Mouse (Mus musculus): ENCODE results near the gene Utrn. TPM values are rescaled to one million over a fixed set of nuclear protein-coding genes. Genes with fewer than 3 reads are reported as not detected.

The Utrn gene
- polyA plus RNA-seq, 2 experiments, result 34.1 to 76.0 TPM

GRCm38 (mm10) chr10:12903440-12904139, 34.4 kb upstream of the Utrn start:
- no peak for TF ChIP-seq POLR2A (IDR thresholded peaks at IDR 0.05; ENCODE audit: borderline replicate concordance, extremely low read depth, insufficient read depth, insufficient read length)
- DNase-seq (ENCODE audit: low spot score), result no peak
- H3K4me2 ChIP-seq (replicated peaks; ENCODE audit: low read depth, low read length, severe bottlenecking), result no peak overlapping the region
- ATAC-seq (ENCODE audit: low FRiP score, low read depth), result no peak
- H3K4me1 ChIP-seq (ENCODE audit: control insufficient read depth, insufficient read depth, low read length), result no peaks in the 10 kb centered on the region
- no peak overlapping the region for H3K9ac ChIP-seq (ENCODE audit: low read depth, low read length, severe bottlenecking)
- H3K4me3 ChIP-seq (replicated peaks; ENCODE audit: low read length), result no peak overlapping the region
- no peaks in the 10 kb centered on the region for H3K27me3 ChIP-seq (ENCODE audit: control insufficient read depth, insufficient read depth, low read length)
- no peak overlapping the region for H3K27ac ChIP-seq (replicated peaks; ENCODE audit: low read depth, low read length)
- no peaks in the 10 kb centered on the region for H3K36me3 ChIP-seq (ENCODE audit: control insufficient read depth, insufficient read depth, low read length)
- 84% methylated on average over 5 of the region's 5 CpGs for WGBS
- H3K9me3 ChIP-seq (ENCODE audit: control insufficient read depth, low read length), result no peaks in the 10 kb centered on the region

DNA sequence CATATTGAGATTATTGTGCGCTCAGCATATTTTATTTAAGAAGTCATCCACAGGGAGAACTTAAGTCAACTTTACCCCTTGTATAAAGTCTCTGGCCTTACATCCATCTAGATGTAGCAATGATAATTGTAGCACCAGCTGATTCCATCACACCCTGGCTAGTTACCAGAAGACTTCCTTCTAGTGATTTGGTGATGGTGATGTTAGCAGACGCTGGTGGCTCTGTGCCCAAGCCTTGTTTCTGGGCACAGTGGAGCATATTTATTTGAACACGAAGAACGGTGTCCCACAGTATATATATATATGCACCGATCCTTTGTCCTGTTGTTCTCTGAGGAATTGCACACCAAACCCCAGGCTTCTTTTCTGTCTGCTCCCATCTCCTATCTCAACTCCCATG, 30.7 kb upstream of the Utrn start:
- Histone ChIP-seq H3K36me3 (ENCODE audit: control insufficient read depth, insufficient read depth, low read length) (no peaks in the 10 kb centered on the region), H3K4me1 (ENCODE audit: control insufficient read depth, insufficient read depth, low read length) (no peaks in the 10 kb centered on the region), H3K4me2 (replicated peaks; ENCODE audit: low read depth, low read length, severe bottlenecking) (no peak overlapping the region), H3K9me3 (ENCODE audit: control insufficient read depth, low read length) (no peaks in the 10 kb centered on the region), H3K9ac (ENCODE audit: low read depth, low read length, severe bottlenecking) (no peak overlapping the region), H3K4me3 (replicated peaks; ENCODE audit: low read length) (no peak overlapping the region), H3K27me3 (ENCODE audit: control insufficient read depth, insufficient read depth, low read length) (no peaks in the 10 kb centered on the region), H3K27ac (replicated peaks; ENCODE audit: low read depth, low read length) (no peak overlapping the region)
- ATAC-seq (ENCODE audit: low FRiP score, low read depth) (no peak), DNase-seq (ENCODE audit: low spot score) (no peak)
- WGBS, result 84% methylated on average over 5 of the region's 5 CpGs
- no peak for TF ChIP-seq POLR2A (IDR thresholded peaks at IDR 0.05; ENCODE audit: borderline replicate concordance, extremely low read depth, insufficient read depth, insufficient read length)

DNA sequence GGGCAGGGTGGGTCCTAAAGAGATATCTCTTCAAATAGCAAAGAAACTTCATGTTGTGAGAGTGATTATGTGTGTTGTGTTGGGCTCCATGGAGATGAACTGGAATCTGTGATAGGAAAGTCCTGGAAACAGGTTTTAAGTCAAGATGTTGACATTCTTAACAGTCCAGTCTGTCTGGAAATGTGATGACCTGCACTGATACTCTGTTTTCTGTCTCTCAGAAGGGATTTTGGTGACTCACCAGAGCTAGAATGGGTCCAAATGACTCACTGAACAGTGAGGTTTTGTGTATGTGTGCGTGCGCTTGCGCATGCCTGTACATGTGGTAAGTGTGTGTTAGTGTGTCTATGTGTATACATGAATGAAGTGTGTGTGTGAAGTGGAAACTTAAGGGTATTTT, 24.2 kb upstream of the Utrn start:
- DNase-seq (ENCODE audit: low spot score), result no peak
- no peak for TF ChIP-seq POLR2A (IDR thresholded peaks at IDR 0.05; ENCODE audit: borderline replicate concordance, extremely low read depth, insufficient read depth, insufficient read length)

DNA sequence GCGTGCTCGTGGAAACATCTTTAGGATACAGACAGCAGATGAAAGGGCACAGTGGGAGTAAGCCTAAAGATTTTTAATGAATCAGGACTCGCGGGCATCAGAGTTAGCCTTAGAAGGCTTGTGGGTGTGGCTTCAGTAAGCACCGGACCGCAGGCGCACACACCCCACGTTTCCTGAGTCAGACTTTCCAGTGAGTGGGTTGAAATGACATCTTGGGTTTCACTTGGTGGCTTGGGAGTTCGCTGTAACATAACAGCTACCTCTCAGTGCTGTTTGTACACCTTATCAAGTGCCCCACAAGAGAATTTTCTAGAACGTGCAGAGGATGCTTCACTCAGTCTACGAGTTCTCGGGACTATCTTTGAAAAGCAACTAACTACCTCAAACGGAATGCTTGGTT, 19.2 kb upstream of the Utrn start:
- Histone ChIP-seq H3K4me1 (ENCODE audit: control insufficient read depth, insufficient read depth, low read length) (peaks cover 3% of the 10 kb centered on the region; the same call in 1 of the 2 replicates), H3K27me3 (ENCODE audit: control insufficient read depth, insufficient read depth, low read length) (no peaks in the 10 kb centered on the region), H3K4me2 (replicated peaks; ENCODE audit: low read depth, low read length, severe bottlenecking) (no peak overlapping the region), H3K9me3 (ENCODE audit: control insufficient read depth, low read length) (no peaks in the 10 kb centered on the region), H3K27ac (replicated peaks; ENCODE audit: low read depth, low read length) (0 out of 2 replicates have a peak overlapping the region, but pooled peaks have one; percentile 3), H3K9ac (ENCODE audit: low read depth, low read length, severe bottlenecking) (no peak overlapping the region), H3K36me3 (ENCODE audit: control insufficient read depth, insufficient read depth, low read length) (no peaks in the 10 kb centered on the region), H3K4me3 (replicated peaks; ENCODE audit: low read length) (no peak overlapping the region)
- no peak for TF ChIP-seq POLR2A (IDR thresholded peaks at IDR 0.05; ENCODE audit: borderline replicate concordance, extremely low read depth, insufficient read depth, insufficient read length)
- DNase-seq (ENCODE audit: low spot score), result peak; percentile 17
- no peak for ATAC-seq (ENCODE audit: low FRiP score, low read depth)
- 67% methylated on average over 13 of the region's 13 CpGs for WGBS

More for the DNA sequence above, 24.2 kb upstream of the Utrn start:
- no peak overlapping the region for H3K4me3 ChIP-seq (replicated peaks; ENCODE audit: low read length)
- H3K9me3 ChIP-seq (ENCODE audit: control insufficient read depth, low read length), result no peaks in the 10 kb centered on the region
- no peak overlapping the region for H3K9ac ChIP-seq (ENCODE audit: low read depth, low read length, severe bottlenecking)
- no peaks in the 10 kb centered on the region for H3K27me3 ChIP-seq (ENCODE audit: control insufficient read depth, insufficient read depth, low read length)
- no peaks in the 10 kb centered on the region for H3K36me3 ChIP-seq (ENCODE audit: control insufficient read depth, insufficient read depth, low read length)
- 100% methylated on average over 3 of the region's 3 CpGs for WGBS
- no peak for ATAC-seq (ENCODE audit: low FRiP score, low read depth)
- H3K27ac ChIP-seq (replicated peaks; ENCODE audit: low read depth, low read length), result no peak overlapping the region
- H3K4me2 ChIP-seq (replicated peaks; ENCODE audit: low read depth, low read length, severe bottlenecking), result no peak overlapping the region
- H3K4me1 ChIP-seq (ENCODE audit: control insufficient read depth, insufficient read depth, low read length), result peaks cover 1% of the 10 kb centered on the region; the same call in 1 of the 2 replicates

DNA sequence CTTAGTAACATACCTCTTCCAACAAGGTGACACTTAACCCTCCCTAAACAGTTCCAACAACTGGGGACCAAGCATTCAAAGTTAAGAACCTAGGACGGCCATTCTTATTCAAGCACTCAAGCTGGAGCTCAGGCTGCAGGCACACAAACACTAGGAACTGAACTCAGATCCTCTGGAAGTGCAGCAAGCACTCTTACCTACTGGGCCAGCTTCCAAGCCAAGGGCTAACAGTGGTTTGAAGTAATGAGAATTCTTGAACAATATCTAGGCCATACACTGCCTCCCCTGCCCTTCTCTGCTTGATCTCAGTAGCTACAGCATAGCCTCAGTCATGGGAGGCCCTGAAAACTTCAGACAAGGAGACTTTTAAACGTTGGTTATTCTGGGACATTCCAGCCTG, 18.6 kb upstream of the Utrn start:
- Histone ChIP-seq H3K27me3 (ENCODE audit: control insufficient read depth, insufficient read depth, low read length) (no peaks in the 10 kb centered on the region), H3K4me2 (replicated peaks; ENCODE audit: low read depth, low read length, severe bottlenecking) (no peak overlapping the region), H3K27ac (replicated peaks; ENCODE audit: low read depth, low read length) (no peak overlapping the region), H3K4me3 (replicated peaks; ENCODE audit: low read length) (no peak overlapping the region), H3K36me3 (ENCODE audit: control insufficient read depth, insufficient read depth, low read length) (no peaks in the 10 kb centered on the region), H3K4me1 (ENCODE audit: control insufficient read depth, insufficient read depth, low read length) (peaks cover 3% of the 10 kb centered on the region; the same call in 1 of the 2 replicates), H3K9ac (ENCODE audit: low read depth, low read length, severe bottlenecking) (no peak overlapping the region), H3K9me3 (ENCODE audit: control insufficient read depth, low read length) (no peaks in the 10 kb centered on the region)
- TF ChIP-seq POLR2A (IDR thresholded peaks at IDR 0.05; ENCODE audit: borderline replicate concordance, extremely low read depth, insufficient read depth, insufficient read length), result no peak
- 55% methylated on average over 2 of the region's 2 CpGs for WGBS
- ATAC-seq (ENCODE audit: low FRiP score, low read depth), result no peak
- DNase-seq (ENCODE audit: low spot score), result no peak

Data from limb, embryonic 14.5 days (tissue).